Mouse (Mus musculus): ENCODE results near the gene Fam172a. TPM values are rescaled to one million over a fixed set of nuclear protein-coding genes. Genes with fewer than 3 reads are reported as not detected.

The Fam172a gene
- total RNA-seq, 2 experiments from 2014 or later = 38.0 to 38.3 TPM

GRCm38 (mm10) chr13:78194135-78194849 is 492.5 kb downstream of the Fam172a start:
- peak overlapping the region; percentile 85 for H3K4me3 ChIP-seq
- TF ChIP-seq CTCF (conservative IDR thresholded peaks at IDR 0.05) = no peak
- DNase-seq (ENCODE audit: low spot score in 2 of 2) = no peak
- H3K27ac ChIP-seq = peak overlapping the region; percentile 97

GRCm38 (mm10) chr13:78194850-78195600 is 493.2 kb downstream of the Fam172a start:
- Histone ChIP-seq H3K27ac (peak overlapping the region; percentile 97), H3K4me3 (peak overlapping the region; percentile 85)
- DNase-seq (ENCODE audit: low spot score in 2 of 2) = peak in 1 of 2 experiments; percentile 34
- TF ChIP-seq CTCF (conservative IDR thresholded peaks at IDR 0.05) = no peak

- no peak for TF ChIP-seq CTCF (conservative IDR thresholded peaks at IDR 0.05)
- peak overlapping the region; percentile 97 for H3K27ac ChIP-seq
- no peak for DNase-seq (ENCODE audit: low spot score in 2 of 2)
Measured at GRCm38 (mm10) chr13:78195601-78196115, 493.8 kb downstream of the Fam172a start.

GRCm38 (mm10) chr13:78196236-78196796 is 494.5 kb downstream of the Fam172a start:
- Histone ChIP-seq H3K4me3 (peak overlapping the region; percentile 85), H3K27ac (peak overlapping the region; percentile 97)
- DNase-seq (ENCODE audit: low spot score in 2 of 2) = peak in 1 of 2 experiments; percentile 18
- TF ChIP-seq CTCF (conservative IDR thresholded peaks at IDR 0.05) = no peak

More at GRCm38 (mm10) chr13:78195601-78196115, 493.8 kb downstream of the Fam172a start:
- H3K4me3 ChIP-seq = peak overlapping the region; percentile 85

GRCm38 (mm10) chr13:78197286-78197818 is 495.5 kb downstream of the Fam172a start:
- TF ChIP-seq CTCF (conservative IDR thresholded peaks at IDR 0.05) = no peak
- DNase-seq (ENCODE audit: low spot score in 2 of 2) = peak in 1 of 2 experiments; percentile 13
- Histone ChIP-seq H3K27ac (peak overlapping the region; percentile 97), H3K4me3 (peak overlapping the region; percentile 85)

GRCm38 (mm10) chr13:78197819-78198390 is 496.1 kb downstream of the Fam172a start:
- DNase-seq (ENCODE audit: low spot score in 2 of 2) = peak in 1 of 2 experiments; percentile 28
- Histone ChIP-seq H3K4me3 (peak overlapping the region; percentile 85), H3K27ac (peak overlapping the region; percentile 97)
- no peak for TF ChIP-seq CTCF (conservative IDR thresholded peaks at IDR 0.05)

- no peak for TF ChIP-seq CTCF (conservative IDR thresholded peaks at IDR 0.05)
- DNase-seq (ENCODE audit: low spot score in 2 of 2) = no peak
- Histone ChIP-seq H3K27ac (peak overlapping the region; percentile 97), H3K4me3 (peak overlapping the region; percentile 85)
Measured at GRCm38 (mm10) chr13:78198391-78198870, 496.6 kb downstream of the Fam172a start.

GRCm38 (mm10) chr13:78198871-78199641 is 497.2 kb downstream of the Fam172a start:
- no peak for TF ChIP-seq CTCF (conservative IDR thresholded peaks at IDR 0.05)
- no peak for DNase-seq (ENCODE audit: low spot score in 2 of 2)
- H3K4me3 ChIP-seq = peak overlapping the region; percentile 85
- peak overlapping the region; percentile 97 for H3K27ac ChIP-seq

- Histone ChIP-seq H3K27ac (peak within 1 kb of the TSS; percentile 97), H3K4me3 (peak within 1 kb of the TSS; percentile 85)
- TF ChIP-seq CTCF (conservative IDR thresholded peaks at IDR 0.05) = no peak
- no peak for DNase-seq (ENCODE audit: low spot score in 2 of 2)
Measured at GRCm38 (mm10) chr13:78199642-78200160, 497.9 kb downstream of the Fam172a start, which contains the start of gene Nr2f1. TSS of gene Nr2f1 (minus strand) at chr13:78199757.

GRCm38 (mm10) chr13:78200407-78200806 is 498.6 kb downstream of the Fam172a start:
- DNase-seq (ENCODE audit: low spot score in 2 of 2) = peak in 1 of 2 experiments; percentile 63
- no peak for TF ChIP-seq CTCF (conservative IDR thresholded peaks at IDR 0.05)
- Histone ChIP-seq H3K4me3 (peak overlapping the region; percentile 85), H3K27ac (peak overlapping the region; percentile 97)
